Mouse (Mus musculus): Measurements from ENCODE around the gene Raver1.

- TF ChIP-seq POLR2A (IDR thresholded peaks at IDR 0.05; ENCODE audit: borderline replicate concordance, extremely low read depth, insufficient read depth, insufficient read length, poor library complexity, severe bottlenecking) (no peak), CTCF (IDR thresholded peaks at IDR 0.05; ENCODE audit: borderline replicate concordance, extremely low read depth, insufficient read depth, insufficient read length) (no peak)
Measured at GRCm38 (mm10) chr9:21028560-21029110, 63.2 kb downstream of the Raver1 start.

All from brain, embryonic 14.5 days (tissue).